Comparison of ENCODE assay signal across 8 mouse cellular contexts in the genomic region with DNA sequence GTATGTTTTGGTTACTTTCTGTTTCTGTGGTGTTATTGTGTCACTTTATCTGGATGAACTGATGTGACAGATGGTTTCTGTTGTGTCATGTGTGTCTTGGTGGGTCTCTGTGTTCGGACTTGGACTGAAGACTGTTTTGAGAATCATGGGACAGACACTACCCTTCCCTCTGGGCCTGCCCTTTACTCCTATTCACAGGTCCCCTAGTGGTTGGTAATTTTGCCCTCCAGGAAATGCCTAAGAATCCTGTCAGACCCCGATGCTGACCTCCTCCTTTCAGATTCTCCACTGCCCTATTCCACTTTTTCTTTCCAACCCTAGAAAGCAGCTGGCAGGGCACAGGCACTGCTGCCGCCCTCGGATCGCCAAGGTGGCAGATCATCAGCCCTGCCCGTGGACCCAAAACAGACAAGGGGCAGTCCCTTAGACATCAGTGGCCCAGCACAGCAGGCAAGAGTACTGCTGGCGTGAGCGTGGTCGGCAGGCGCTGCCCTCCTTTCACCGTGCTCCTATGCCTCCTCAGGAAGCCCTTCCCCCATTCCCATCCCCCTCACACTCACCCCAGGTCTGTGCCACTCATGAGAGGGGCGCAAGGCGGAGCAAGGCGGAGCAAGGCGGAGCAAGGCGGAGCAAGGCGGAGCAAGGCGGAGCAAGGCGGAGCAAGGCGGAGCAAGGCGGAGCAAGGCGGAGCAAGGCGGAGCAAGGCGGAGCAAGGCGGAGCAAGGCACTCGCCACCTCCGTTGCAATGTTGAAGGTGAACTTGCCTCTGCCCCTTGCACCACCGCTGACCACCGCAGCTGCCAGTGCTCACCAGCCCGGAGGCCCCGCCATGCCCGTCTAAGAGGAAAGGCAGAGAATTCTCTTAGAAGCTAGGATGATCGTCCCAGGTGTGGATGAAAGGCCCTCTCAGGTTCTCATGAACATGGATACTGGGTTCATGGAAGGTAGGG. TPM values are rescaled to one million over a fixed set of nuclear protein-coding genes. Genes with fewer than 3 reads are reported as not detected.
A peak's percentile ranks its signal among the peaks of the same experiment; 100 is the strongest.
DNase-seq lines count a peak whose midpoint lies in the region; ATAC-seq and TF ChIP-seq lines count a peak whose summit lies in the region.

No protein-coding gene starts in this region.

- no peak for TF ChIP-seq CTCF in cortical plate, adult 2 months (IDR thresholded peaks at IDR 0.05; ENCODE audit: extremely low read depth, insufficient read depth, low read length)
- TF ChIP-seq CTCF in liver, embryonic 14.5 days (IDR thresholded peaks at IDR 0.05; ENCODE audit: low read depth), result peak; percentile 42

- peak overlapping the region; percentile 86 for H3K4me2 ChIP-seq in heart, embryonic 11.5 days
- peak overlapping the region; percentile 48 for H3K4me2 ChIP-seq in kidney, embryonic 14.5 days (replicated peaks; ENCODE audit: low read depth, low read length)
- H3K4me2 ChIP-seq in liver, embryonic 14.5 days (ENCODE audit: low read depth), result peak overlapping the region; percentile 85

- ATAC-seq in heart, embryonic 11.5 days (replicated peaks; ENCODE audit: insufficient number of reproducible peaks, low FRiP score, low TSS enrichment), result peak; percentile 91
- peak; percentile 95 for ATAC-seq in kidney, embryonic 14.5 days (ENCODE audit: low FRiP score, low TSS enrichment)
- peak; percentile 81 for ATAC-seq in liver, embryonic 14.5 days (ENCODE audit: insufficient read depth)

- H3K27me3 ChIP-seq in heart, embryonic 11.5 days (ENCODE audit: control insufficient read depth, insufficient read depth, low read length), result no peaks in the 10 kb centered on the region
- H3K27me3 ChIP-seq in kidney, embryonic 14.5 days (ENCODE audit: control insufficient read depth, insufficient read depth, low read length), result no peaks in the 10 kb centered on the region
- H3K27me3 ChIP-seq in liver, embryonic 14.5 days (ENCODE audit: control insufficient read depth, insufficient read depth, low read length), result no peaks in the 10 kb centered on the region

- peak; percentile 49; the same call in 1 of the 2 replicates for TF ChIP-seq POLR2A in cortical plate, adult 2 months (IDR thresholded peaks at IDR 0.05; ENCODE audit: extremely low read depth, insufficient read depth, low read length)

- H3K4me1 ChIP-seq in cortical plate, adult 2 months (ENCODE audit: control insufficient read depth, insufficient read depth, low read length), result no peaks in the 10 kb centered on the region; the same call in 1 of the 2 replicates
- H3K4me1 ChIP-seq in heart, embryonic 11.5 days (ENCODE audit: control insufficient read depth, insufficient read depth, low read length), result no peaks in the 10 kb centered on the region
- no peaks in the 10 kb centered on the region for H3K4me1 ChIP-seq in kidney, embryonic 14.5 days (ENCODE audit: control insufficient read depth, insufficient read depth, low read length)
- peaks cover 10 to 18% of the 10 kb centered on the region in 2 experiments for H3K4me1 ChIP-seq in liver, embryonic 14.5 days (replicated peaks; ENCODE audit: control insufficient read depth in 2 of 2, insufficient read depth in 2 of 2, low read length in 1 of 2)

- H3K27ac ChIP-seq in cortical plate, adult 2 months (ENCODE audit: insufficient read depth, low read length), result peak overlapping the region; percentile 76
- H3K27ac ChIP-seq in heart, embryonic 11.5 days (ENCODE audit: low read depth, low read length), result peak overlapping the region; percentile 79
- peak overlapping the region; percentile 38 for H3K27ac ChIP-seq in kidney, embryonic 14.5 days (ENCODE audit: low read depth, low read length)
- H3K27ac ChIP-seq in liver, embryonic 14.5 days, result peak overlapping the region; percentile 94

- peak overlapping the region; percentile 82 for H3K9ac ChIP-seq in heart, embryonic 11.5 days (ENCODE audit: low read depth, low read length)
- peak overlapping the region; percentile 71 for H3K9ac ChIP-seq in kidney, embryonic 14.5 days (ENCODE audit: low read depth, low read length)
- H3K9ac ChIP-seq in liver, embryonic 14.5 days (replicated peaks), result peak overlapping the region; percentile 90

- peak overlapping the region; percentile 78 for H3K4me3 ChIP-seq in cortical plate, adult 2 months (ENCODE audit: insufficient read depth, low read length)
- peak overlapping the region; percentile 73 for H3K4me3 ChIP-seq in heart, embryonic 11.5 days (ENCODE audit: low read depth, low read length)
- peak overlapping the region; percentile 64 for H3K4me3 ChIP-seq in kidney, embryonic 14.5 days (ENCODE audit: low read length)
- peak overlapping the region; percentile 70 to 79 for H3K4me3 ChIP-seq in liver, embryonic 14.5 days (ENCODE audit: insufficient read depth in 1 of 2, low read depth in 2 of 2, low read length in 2 of 2)

- peak; percentile 63 to 70 for DNase-seq in B cell, adult 2 months
- peak; percentile 89 for DNase-seq in ZHBTc4 (ENCODE audit: low read depth, low spot score)
- DNase-seq in liver, embryonic 14.5 days (ENCODE audit: low read depth in 3 of 3, low spot score in 3 of 3), result peak in 2 of 3 experiments; percentile 47 to 64
- DNase-seq in natural killer cell, adult 2 months (ENCODE audit: low spot score in 2 of 2), result peak; percentile 40 to 46
- peak; percentile 60 for DNase-seq in telencephalon, adult 2 months (ENCODE audit: low read depth, low spot score)

- H3K36me3 ChIP-seq in heart, embryonic 11.5 days (ENCODE audit: control insufficient read depth, insufficient read depth, low read length), result no peaks in the 10 kb centered on the region
- no peaks in the 10 kb centered on the region for H3K36me3 ChIP-seq in kidney, embryonic 14.5 days (ENCODE audit: control insufficient read depth, insufficient read depth, low read length)
- H3K36me3 ChIP-seq in liver, embryonic 14.5 days (replicated peaks; ENCODE audit: control insufficient read depth, insufficient read depth, low read depth), result no peaks in the 10 kb centered on the region; the same call in 1 of the 2 replicates

- no peaks in the 10 kb centered on the region for H3K9me3 ChIP-seq in heart, embryonic 11.5 days (replicated peaks; ENCODE audit: control insufficient read depth, low read length)
- peaks cover 4% of the 10 kb centered on the region; the same call in 1 of the 2 replicates for H3K9me3 ChIP-seq in kidney, embryonic 14.5 days (ENCODE audit: control insufficient read depth, low read length)
- H3K9me3 ChIP-seq in liver, embryonic 14.5 days (ENCODE audit: control insufficient read depth, low read length), result no peaks in the 10 kb centered on the region; the same call in none of the 2 replicates

- TF ChIP-seq EP300 in liver, embryonic 14.5 days (IDR thresholded peaks at IDR 0.05; ENCODE audit: low read depth), result peak; percentile 51; the same call in 1 of the 2 replicates

- WGBS in heart, embryonic 11.5 days (ENCODE audit: insufficient replicate concordance), result 1% methylated on average over 33 of the region's 33 CpGs
- WGBS in kidney, embryonic 14.5 days, result under 1% methylated on average over 29 of the region's 33 CpGs
- WGBS in liver, embryonic 14.5 days (ENCODE audit: insufficient replicate concordance), result under 1% methylated on average over 33 of the region's 33 CpGs

RNA-seq across cellular contexts. Expression of a gene that starts 17.5 kb away (rescaled TPM):
- polyA plus RNA-seq in cortical plate, adult 2 months (2012; rRNA removed), result 2.5 and 3.2 TPM in 2 replicates
- 3.6 and 4.1 TPM in 2 replicates for polyA plus RNA-seq in heart, embryonic 11.5 days (2014; fragmentation: Nextera tagmentation; extraction: Ambion mirVana)
- 6.8 and 6.9 TPM in 2 replicates for polyA plus RNA-seq in kidney, embryonic 14.5 days (2014; fragmentation: Nextera tagmentation; extraction: Ambion mirVana)
- 0.44 and 0.76 TPM in 2 replicates for polyA plus RNA-seq in liver, embryonic 14.5 days (2012; rRNA removed)
- polyA plus RNA-seq in liver, embryonic 14.5 days (2014; fragmentation: Nextera tagmentation; extraction: Ambion mirVana), result 2.1 and 2.5 TPM in 2 replicates

RNA-seq across cellular contexts. Expression of a gene that starts 20.6 kb away (rescaled TPM):
- 2.1 and 2.3 TPM in 2 replicates for polyA plus RNA-seq in cortical plate, adult 2 months (2012; rRNA removed)
- 0.19 and 0.20 TPM in 2 replicates for polyA plus RNA-seq in heart, embryonic 11.5 days (2014; fragmentation: Nextera tagmentation; extraction: Ambion mirVana)
- 2.0 and 2.2 TPM in 2 replicates for polyA plus RNA-seq in kidney, embryonic 14.5 days (2014; fragmentation: Nextera tagmentation; extraction: Ambion mirVana)
- polyA plus RNA-seq in liver, embryonic 14.5 days (2012; rRNA removed), result 4.1 and 5.5 TPM in 2 replicates
- 3.0 and 4.5 TPM in 2 replicates for polyA plus RNA-seq in liver, embryonic 14.5 days (2014; fragmentation: Nextera tagmentation; extraction: Ambion mirVana)

RNA-seq across cellular contexts. Expression of a gene that starts 27.1 kb away (rescaled TPM):
- 9.1 and 11.0 TPM in 2 replicates for polyA plus RNA-seq in cortical plate, adult 2 months (2012; rRNA removed)
- 15.5 and 18.1 TPM in 2 replicates for polyA plus RNA-seq in heart, embryonic 11.5 days (2014; fragmentation: Nextera tagmentation; extraction: Ambion mirVana)
- polyA plus RNA-seq in kidney, embryonic 14.5 days (2014; fragmentation: Nextera tagmentation; extraction: Ambion mirVana), result 24.3 and 27.9 TPM in 2 replicates
- 3.2 and 5.1 TPM in 2 replicates for polyA plus RNA-seq in liver, embryonic 14.5 days (2012; rRNA removed)
- 5.2 and 6.4 TPM in 2 replicates for polyA plus RNA-seq in liver, embryonic 14.5 days (2014; fragmentation: Nextera tagmentation; extraction: Ambion mirVana)

RNA-seq across cellular contexts. Expression of a gene that starts 38.4 kb away (rescaled TPM):
- 74.8 and 83.5 TPM in 2 replicates for polyA plus RNA-seq in cortical plate, adult 2 months (2012; rRNA removed)
- polyA plus RNA-seq in heart, embryonic 11.5 days (2014; fragmentation: Nextera tagmentation; extraction: Ambion mirVana), result 10.8 and 11.9 TPM in 2 replicates
- 22.3 and 27.0 TPM in 2 replicates for polyA plus RNA-seq in kidney, embryonic 14.5 days (2014; fragmentation: Nextera tagmentation; extraction: Ambion mirVana)
- 0.31 and 0.83 TPM in 2 replicates for polyA plus RNA-seq in liver, embryonic 14.5 days (2012; rRNA removed)
- polyA plus RNA-seq in liver, embryonic 14.5 days (2014; fragmentation: Nextera tagmentation; extraction: Ambion mirVana), result not detected in 2 replicates

RNA-seq across cellular contexts. Expression of a gene that starts 39.9 kb away (rescaled TPM):
- 5.6 and 6.0 TPM in 2 replicates for polyA plus RNA-seq in cortical plate, adult 2 months (2012; rRNA removed)
- polyA plus RNA-seq in heart, embryonic 11.5 days (2014; fragmentation: Nextera tagmentation; extraction: Ambion mirVana), result 9.4 and 9.6 TPM in 2 replicates
- polyA plus RNA-seq in kidney, embryonic 14.5 days (2014; fragmentation: Nextera tagmentation; extraction: Ambion mirVana), result 17.9 and 19.4 TPM in 2 replicates
- polyA plus RNA-seq in liver, embryonic 14.5 days (2012; rRNA removed), result 1.6 and 2.6 TPM in 2 replicates
- polyA plus RNA-seq in liver, embryonic 14.5 days (2014; fragmentation: Nextera tagmentation; extraction: Ambion mirVana), result 4.1 and 4.7 TPM in 2 replicates

Comparison
In these comparisons a context has a peak if more than half of its experiments do, and no peak if none do; other contexts are left out.
1. Peak in every context shown above with its lines: DNase-seq, ATAC-seq, H3K4me3 ChIP-seq and H3K27ac ChIP-seq.
2. H3K27ac ChIP-seq: peak in every context shown above with its lines; median percentile 94 in liver, embryonic 14.5 days; 79 in heart, embryonic 11.5 days; 76 in cortical plate, adult 2 months; 38 in kidney, embryonic 14.5 days.